Mouse (Mus musculus) liver, adult 2 months (tissue): ENCODE data around the gene Map1b. TPM values are rescaled to one million over a fixed set of nuclear protein-coding genes. Genes with fewer than 3 reads are reported as not detected.

Experiments
- DNase-seq: peaks from one replicate; pipeline ENCODE4 v3.0.0-alpha.2; 2011; ENCODE audit warnings: low read depth, low spot score; ENCODE audit errors: extremely low read depth
- H3K27ac ChIP-seq: fragments of 200-500 bp; replicated peaks from 2 replicates; pipeline ENCODE4 v1.5.1; 2012; ENCODE audit warnings: low read depth, mild to moderate bottlenecking, control low read depth, inconsistent platforms, low read length; ENCODE audit not compliant: insufficient read depth
- H3K27me3 ChIP-seq: fragments of 200-500 bp; 2 replicates; pipeline ENCODE4 v1.6.1; 2012; ENCODE audit warnings: mild to moderate bottlenecking, moderate library complexity, low read length, inconsistent platforms; ENCODE audit not compliant: control insufficient read depth, insufficient read depth
- H3K36me3 ChIP-seq: fragments of 200-500 bp; 2 replicates; pipeline ENCODE4 v1.6.1; 2012; ENCODE audit warnings: low read length, inconsistent platforms; ENCODE audit not compliant: control insufficient read depth, insufficient read depth
- H3K4me1 ChIP-seq: fragments of 200-500 bp; 2 replicates; pipeline ENCODE4 v1.6.1; 2011; ENCODE audit warnings: low read length; ENCODE audit not compliant: control insufficient read depth, insufficient read depth
- H3K4me3 ChIP-seq: fragments of 200-500 bp; 2 replicates; pipeline ENCODE4 v1.5.1; 2011; ENCODE audit warnings: low read depth, mild to moderate bottlenecking, control low read depth, low read length, moderate library complexity; ENCODE audit not compliant: insufficient read depth
- H3K79me2 ChIP-seq: fragments of 200-500 bp; 2 replicates; pipeline ENCODE4 v1.6.1; 2012; ENCODE audit warnings: inconsistent platforms, mild to moderate bottlenecking, low read length, moderate library complexity; ENCODE audit not compliant: control insufficient read depth, insufficient read depth
- H3K9ac ChIP-seq: fragments of 200-500 bp; 2 replicates; pipeline ENCODE4 v1.6.1; 2012; ENCODE audit warnings: low read depth, mild to moderate bottlenecking, control low read depth, inconsistent platforms, low read length
- CTCF ChIP-seq: fragments of 200-500 bp; IDR thresholded peaks from 2 replicates; pipeline ENCODE4 v1.5.1; 2011; ENCODE audit warnings: low read depth, low read length, control low read depth
- POLR2A ChIP-seq: fragments of 200-500 bp; IDR thresholded peaks from 2 replicates; pipeline ENCODE4 v1.6.1; 2011; ENCODE audit warnings: low read length, control low read depth; ENCODE audit not compliant: insufficient read depth; ENCODE audit errors: extremely low read depth
- WGBS: fragments of 180-500 bp; shearing (Covaris S2); methylation state at CpG from one replicate; pipeline ENCODE4 v1.1.7; 2018; 5-methylcytosine and 5-hydroxymethylcytosine counted together
- polyA plus RNA-seq: library from polyadenylated mRNA; depleted of rRNA; stranded (reverse); fragments of >200 nt; gene quantifications from 2 replicates; pipeline ENCODE4 v1.2.3, GENCODE M21; 2012
- total RNA-seq: library from RNA; depleted of rRNA; stranded (reverse); fragments of >200 nt; gene quantifications from 2 replicates; pipeline ENCODE4 v1.2.3, GENCODE M21; 2014

The Map1b gene
- total and polyA plus RNA-seq, 2 experiments = 0.09 to 0.18 TPM

DNA sequence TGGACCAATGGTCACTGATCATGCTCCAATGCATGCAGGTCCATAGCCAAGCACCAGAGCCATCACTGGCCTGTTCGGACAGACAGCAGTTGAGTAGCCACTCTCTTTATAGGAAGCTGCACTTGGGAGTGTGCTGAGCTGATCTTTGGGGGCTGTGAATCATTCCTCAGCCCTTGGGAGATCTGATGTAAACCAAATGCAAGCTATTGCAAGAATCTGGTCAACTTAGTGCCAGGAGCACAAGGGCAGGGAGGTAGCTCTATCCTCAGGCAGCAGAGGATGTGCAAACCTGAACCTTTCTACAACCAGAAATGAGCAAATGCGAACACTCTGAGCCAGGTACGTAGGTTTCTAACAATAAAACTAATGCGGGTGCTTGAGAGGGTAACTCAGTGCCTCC, 26.3 kb downstream of the Map1b start:
- Histone ChIP-seq H3K4me1 (no peaks in the 10 kb centered on the region), H3K79me2 (no peaks in the 10 kb centered on the region), H3K4me3 (no peak overlapping the region), H3K27ac (no peak overlapping the region), H3K27me3 (no peaks in the 10 kb centered on the region), H3K36me3 (no peaks in the 10 kb centered on the region), H3K9ac (no peak overlapping the region)
- 91% methylated on average over 4 of the region's 4 CpGs for WGBS
- TF ChIP-seq CTCF (no peak), POLR2A (no peak)
- DNase-seq = no peak

DNA sequence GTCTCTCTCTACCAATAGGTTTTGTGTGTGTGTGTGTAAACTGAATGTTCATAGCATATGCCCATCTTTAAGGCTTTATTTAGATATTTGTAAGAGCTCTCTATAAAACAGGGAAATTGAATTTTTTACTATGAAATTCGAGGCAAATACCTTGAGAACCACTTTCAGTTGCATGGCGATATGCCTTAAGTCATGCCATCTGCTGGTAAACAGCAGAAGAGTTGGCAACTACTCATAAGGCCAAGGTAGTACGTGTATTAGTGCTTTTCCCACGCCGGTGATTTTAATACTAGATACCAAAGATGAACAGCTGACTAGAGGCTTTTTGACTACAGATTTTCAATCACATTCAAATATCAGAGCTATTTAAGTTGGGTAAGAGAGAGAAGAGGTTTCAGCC, 27.2 kb downstream of the Map1b start:
- 85% methylated on average over 5 of the region's 5 CpGs for WGBS
- TF ChIP-seq POLR2A (no peak), CTCF (no peak)
- H3K27ac ChIP-seq = no peak overlapping the region
- H3K27me3 ChIP-seq = no peaks in the 10 kb centered on the region
- no peak for DNase-seq
- no peaks in the 10 kb centered on the region for H3K4me1 ChIP-seq
- no peak overlapping the region for H3K4me3 ChIP-seq
- no peaks in the 10 kb centered on the region for H3K79me2 ChIP-seq
- no peak overlapping the region for H3K9ac ChIP-seq
- no peaks in the 10 kb centered on the region for H3K36me3 ChIP-seq

DNA sequence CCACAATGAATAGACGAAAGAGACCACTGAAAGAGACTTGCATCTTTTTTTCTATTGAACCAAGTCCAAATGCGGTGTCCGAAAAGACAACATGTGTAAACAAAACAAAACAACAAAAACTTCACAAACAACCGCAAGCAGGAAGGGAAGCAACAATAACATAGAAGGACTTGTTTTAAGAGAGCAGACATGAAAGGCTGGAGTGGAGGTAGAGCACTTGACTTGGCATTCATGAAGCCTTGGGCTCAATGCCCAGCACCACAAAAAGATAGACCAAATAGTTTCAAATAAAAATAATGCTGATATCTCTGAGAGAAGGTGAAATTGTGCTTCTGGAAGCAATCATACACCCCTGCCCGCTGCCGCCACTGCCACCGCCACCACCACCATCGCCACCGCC, 30.5 kb downstream of the Map1b start:
- DNase-seq = no peak

DNA sequence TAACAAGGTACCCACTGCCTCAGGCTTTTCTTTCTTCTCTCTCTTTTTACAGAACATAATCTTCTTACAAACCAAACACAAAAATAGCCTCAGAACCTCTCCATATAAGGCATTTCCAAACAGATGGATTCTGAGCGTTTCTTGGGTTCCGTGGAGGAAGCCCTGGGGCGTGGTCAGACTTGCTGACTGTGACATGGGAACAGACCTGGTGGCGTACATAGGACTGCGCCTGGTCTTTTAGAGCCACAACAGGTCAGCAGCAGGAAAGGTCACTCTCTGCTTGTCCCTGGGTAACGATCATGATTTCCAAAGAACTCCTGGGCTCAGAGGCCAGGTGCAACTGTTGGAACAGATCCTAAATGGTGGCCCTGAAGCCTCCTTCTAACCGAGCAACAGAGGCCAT, 31.0 kb downstream of the Map1b start:
- H3K4me1 ChIP-seq = no peaks in the 10 kb centered on the region
- WGBS = 85% methylated on average over 7 of the region's 7 CpGs
- no peak overlapping the region for H3K27ac ChIP-seq

More for the DNA sequence above, 30.5 kb downstream of the Map1b start:
- H3K9ac ChIP-seq = no peak overlapping the region
- H3K4me1 ChIP-seq = no peaks in the 10 kb centered on the region
- H3K27me3 ChIP-seq = no peaks in the 10 kb centered on the region
- H3K79me2 ChIP-seq = no peaks in the 10 kb centered on the region
- H3K4me3 ChIP-seq = no peak overlapping the region
- no peak overlapping the region for H3K27ac ChIP-seq
- H3K36me3 ChIP-seq = no peaks in the 10 kb centered on the region
- no peak for TF ChIP-seq CTCF
- no peak for TF ChIP-seq POLR2A
- 95% methylated on average over 9 of the region's 9 CpGs for WGBS

DNA sequence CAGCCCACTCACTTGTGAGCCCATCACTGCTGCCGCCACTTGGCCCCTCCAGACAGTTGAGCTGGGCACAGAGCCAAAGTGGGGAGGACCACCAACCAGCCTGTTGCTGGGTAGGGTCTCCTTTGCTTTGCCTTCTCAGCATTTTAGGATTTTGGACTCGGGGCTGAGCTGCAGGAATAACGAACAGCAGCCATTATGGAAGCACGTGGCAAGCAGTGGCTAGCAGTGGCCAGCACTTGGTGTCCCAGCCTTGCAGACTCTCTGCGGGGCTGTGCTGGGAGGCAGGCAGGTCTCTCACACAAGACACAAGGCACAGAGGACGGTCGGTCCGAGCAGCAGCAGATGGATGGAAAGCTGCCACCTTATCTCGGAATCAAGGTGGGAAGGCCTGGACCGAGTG, 31.4 kb downstream of the Map1b start:
- WGBS = 80% methylated on average over 10 of the region's 10 CpGs
- no peaks in the 10 kb centered on the region for H3K27me3 ChIP-seq
- no peak overlapping the region for H3K27ac ChIP-seq
- H3K79me2 ChIP-seq = no peaks in the 10 kb centered on the region
- no peaks in the 10 kb centered on the region for H3K36me3 ChIP-seq
- H3K9ac ChIP-seq = no peak overlapping the region
- no peak overlapping the region for H3K4me3 ChIP-seq
- DNase-seq = no peak
- no peak for TF ChIP-seq CTCF
- H3K4me1 ChIP-seq = no peaks in the 10 kb centered on the region

More for the DNA sequence above, 31.0 kb downstream of the Map1b start:
- H3K79me2 ChIP-seq = no peaks in the 10 kb centered on the region
- no peak for DNase-seq
- no peak overlapping the region for H3K9ac ChIP-seq
- TF ChIP-seq POLR2A (no peak), CTCF (no peak)
- no peaks in the 10 kb centered on the region for H3K36me3 ChIP-seq
- no peak overlapping the region for H3K4me3 ChIP-seq
- no peaks in the 10 kb centered on the region for H3K27me3 ChIP-seq

DNA sequence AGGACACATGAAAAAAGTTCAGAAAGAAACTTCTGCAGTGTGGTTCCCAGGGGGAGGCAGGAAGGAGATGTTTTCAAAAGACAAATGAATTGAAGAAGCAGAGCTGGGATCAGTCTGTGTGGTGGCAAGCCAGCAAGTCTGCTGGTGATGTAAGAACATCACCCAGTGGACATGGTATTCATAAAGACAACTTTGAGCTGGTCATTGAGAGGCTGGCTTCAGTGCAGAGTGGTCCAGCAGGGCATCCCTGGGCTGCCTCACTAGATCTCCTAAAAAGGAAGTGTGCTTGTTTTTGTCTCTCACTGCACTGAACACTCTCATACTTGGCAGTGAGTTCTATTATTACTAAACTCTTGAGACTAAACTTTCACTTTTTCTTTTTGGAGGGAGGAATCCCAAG, 32.9 kb downstream of the Map1b start:
- TF ChIP-seq POLR2A = no peak
- TF ChIP-seq CTCF = no peak
- H3K36me3 ChIP-seq = no peaks in the 10 kb centered on the region
- DNase-seq = no peak
- no peak overlapping the region for H3K27ac ChIP-seq
- no peaks in the 10 kb centered on the region for H3K4me1 ChIP-seq
- no peaks in the 10 kb centered on the region for H3K27me3 ChIP-seq
- no peak overlapping the region for H3K4me3 ChIP-seq
- no peak overlapping the region for H3K9ac ChIP-seq
- no peaks in the 10 kb centered on the region for H3K79me2 ChIP-seq
